Mouse (Mus musculus) liver, embryonic 14.5 days (tissue): ENCODE measurements around the gene Myh14.

Source experiments
- CTCF ChIP-seq: IDR thresholded peaks from 2 replicates; pipeline ENCODE4 v1.5.1; 2016; ENCODE audit warnings: antibody characterized with exemption, low read depth, control low read depth
- EP300 ChIP-seq: IDR thresholded peaks from 2 replicates; pipeline ENCODE4 v1.6.1; 2016; ENCODE audit warnings: antibody characterized with exemption, low read depth

DNA sequence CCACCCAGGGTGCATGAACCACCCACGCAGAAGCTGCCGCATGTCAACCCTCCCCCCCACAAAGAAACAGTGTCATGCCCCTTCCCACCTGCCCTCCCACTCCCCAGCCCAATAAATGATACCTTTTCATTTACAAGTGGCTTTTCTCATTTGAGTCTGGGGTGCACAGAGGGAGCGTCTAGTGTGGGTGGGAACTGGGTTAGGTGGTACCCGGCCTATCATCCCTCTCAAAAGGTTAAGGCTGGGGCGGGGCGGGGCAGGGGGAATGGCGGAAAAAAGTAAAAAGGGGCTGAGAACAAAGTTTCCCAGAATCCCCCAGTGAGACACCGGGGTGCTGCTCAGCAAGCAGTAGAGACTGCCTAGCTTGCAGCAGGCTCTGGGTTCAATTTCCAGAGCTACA lies 66.0 kb downstream of the Myh14 start:
- no peak for TF ChIP-seq EP300
- TF ChIP-seq CTCF: no peak
